Mouse (Mus musculus) testis, adult 10 weeks (tissue): Measurements from ENCODE around the gene Olfr361. TPM values are rescaled to one million over a fixed set of nuclear protein-coding genes. Genes with fewer than 3 reads are reported as not detected.

Source experiments
- polyA plus RNA-seq: library from polyadenylated mRNA; stranded (reverse); fragments of 350-450 nt; fragmentation: Illumina TruSeq; extraction: RNeasy Lipid Tissue Mini Kit (QIAGEN cat#74804); gene quantifications from one replicate; pipeline ENCODE4 v1.2.3, GENCODE M21; 2014; ENCODE audit warnings: low read depth, low replicate concordance

Olfr361 gene
- 1.9 TPM for polyA plus RNA-seq

DNA sequence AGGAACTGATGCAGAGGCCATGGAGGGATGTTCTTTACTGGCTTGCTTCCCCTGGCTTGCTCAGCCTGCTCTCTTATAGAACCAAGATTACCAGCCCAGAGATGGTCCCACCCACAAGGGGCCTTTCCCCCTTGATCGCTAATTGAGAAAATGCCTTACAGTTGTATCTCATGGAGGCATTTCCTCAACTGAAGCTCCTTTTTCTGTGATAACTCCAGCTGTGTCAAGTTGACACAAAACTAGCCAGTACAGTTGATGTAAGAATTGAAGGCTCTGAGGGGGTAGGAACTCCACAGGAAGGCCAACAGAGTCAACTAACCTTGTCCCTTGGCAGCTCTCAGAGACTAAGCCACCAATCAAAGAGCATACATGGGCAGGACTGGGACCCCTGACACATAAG lies at the start of gene Olfr361:
Gene Olfr361, minus strand, starts transcription at position 101 of the 400 bp plus-strand sequence.

DNA sequence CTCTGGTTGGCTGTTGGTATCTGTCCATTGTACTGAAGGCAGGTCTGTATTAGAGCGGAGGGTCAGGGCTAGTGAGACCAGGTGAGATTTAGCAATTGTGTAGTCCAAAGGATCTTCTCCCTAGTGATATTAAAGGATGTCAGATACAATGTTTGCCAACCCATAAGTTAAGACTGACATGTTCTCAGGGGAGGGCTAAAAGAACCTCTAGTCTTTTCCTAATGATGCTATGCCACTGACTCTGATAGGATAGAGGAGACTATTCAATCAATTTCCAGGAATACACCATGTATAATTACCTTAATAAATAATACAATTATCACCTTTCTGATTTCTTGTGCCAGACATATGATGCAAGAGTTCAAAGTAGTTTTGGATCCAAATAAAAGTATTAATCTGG lies 28.7 kb upstream of the Olfr361 start, which contains the start of gene Olfr362:
Gene Olfr362, minus strand, starts transcription at position 101 of the 400 bp plus-strand sequence.

DNA sequence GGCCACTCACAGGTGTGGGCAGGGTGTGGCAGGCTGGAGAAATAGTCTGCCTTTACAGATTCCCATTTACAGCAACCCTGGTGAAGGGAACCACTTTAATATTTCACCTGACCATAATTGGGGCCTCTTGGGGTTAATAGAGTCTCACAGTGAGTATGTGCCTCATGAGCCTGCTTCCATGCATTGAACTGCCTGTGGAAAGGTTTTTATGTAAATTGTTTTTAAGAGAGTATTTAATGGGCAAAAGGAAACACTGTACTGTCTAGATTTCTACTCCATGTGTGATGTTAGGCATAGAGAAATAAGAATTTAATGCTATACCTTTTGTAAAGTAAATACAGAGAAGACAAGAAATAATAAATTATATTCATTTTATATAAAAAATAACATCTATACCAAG lies 23.6 kb downstream of the Olfr361 start, which contains the start of gene Olfr360:
Gene Olfr360, plus strand, starts transcription at position 301 of the 400 bp plus-strand sequence.

Other genes with a start within 250 kb of the Olfr361 start
- not detected for gene Olfr350, start 243.0 kb downstream of the Olfr361 start, polyA plus RNA-seq
- not detected for gene Olfr351, start 226.6 kb downstream of the Olfr361 start, polyA plus RNA-seq
- not detected for gene Olfr352, start 220.8 kb downstream of the Olfr361 start, polyA plus RNA-seq
- not detected for gene Olfr353, start 196.4 kb downstream of the Olfr361 start, polyA plus RNA-seq
- gene Olfr354, start 183.6 kb downstream of the Olfr361 start, polyA plus RNA-seq, result not detected
- not detected for gene Olfr355, start 160.4 kb downstream of the Olfr361 start, polyA plus RNA-seq
- gene Olfr356, start 152.2 kb downstream of the Olfr361 start, polyA plus RNA-seq, result not detected
- 0.53 TPM for gene Olfr357, start 95.5 kb downstream of the Olfr361 start, polyA plus RNA-seq
- not detected for gene Olfr358, start 80.0 kb downstream of the Olfr361 start, polyA plus RNA-seq
- not detected for gene Olfr360, start 23.5 kb downstream of the Olfr361 start, polyA plus RNA-seq
- gene Olfr362, start 28.6 kb upstream of the Olfr361 start, polyA plus RNA-seq, result 1.0 TPM
- not detected for gene Olfr364-ps1, start 50.0 kb upstream of the Olfr361 start, polyA plus RNA-seq
- gene Olfr365, start 98.9 kb upstream of the Olfr361 start, polyA plus RNA-seq, result 0.10 TPM
- gene Olfr366, start 122.3 kb upstream of the Olfr361 start, polyA plus RNA-seq, result not detected
- gene Olfr368, start 237.2 kb upstream of the Olfr361 start, polyA plus RNA-seq, result not detected